Mouse (Mus musculus): Measurements from ENCODE around the gene Nbea. TPM values are rescaled to one million over a fixed set of nuclear protein-coding genes. Genes with fewer than 3 reads are reported as not detected.

The Nbea gene
- total RNA-seq, 1 experiment from 2014 or later, result 20.0 TPM

DNA sequence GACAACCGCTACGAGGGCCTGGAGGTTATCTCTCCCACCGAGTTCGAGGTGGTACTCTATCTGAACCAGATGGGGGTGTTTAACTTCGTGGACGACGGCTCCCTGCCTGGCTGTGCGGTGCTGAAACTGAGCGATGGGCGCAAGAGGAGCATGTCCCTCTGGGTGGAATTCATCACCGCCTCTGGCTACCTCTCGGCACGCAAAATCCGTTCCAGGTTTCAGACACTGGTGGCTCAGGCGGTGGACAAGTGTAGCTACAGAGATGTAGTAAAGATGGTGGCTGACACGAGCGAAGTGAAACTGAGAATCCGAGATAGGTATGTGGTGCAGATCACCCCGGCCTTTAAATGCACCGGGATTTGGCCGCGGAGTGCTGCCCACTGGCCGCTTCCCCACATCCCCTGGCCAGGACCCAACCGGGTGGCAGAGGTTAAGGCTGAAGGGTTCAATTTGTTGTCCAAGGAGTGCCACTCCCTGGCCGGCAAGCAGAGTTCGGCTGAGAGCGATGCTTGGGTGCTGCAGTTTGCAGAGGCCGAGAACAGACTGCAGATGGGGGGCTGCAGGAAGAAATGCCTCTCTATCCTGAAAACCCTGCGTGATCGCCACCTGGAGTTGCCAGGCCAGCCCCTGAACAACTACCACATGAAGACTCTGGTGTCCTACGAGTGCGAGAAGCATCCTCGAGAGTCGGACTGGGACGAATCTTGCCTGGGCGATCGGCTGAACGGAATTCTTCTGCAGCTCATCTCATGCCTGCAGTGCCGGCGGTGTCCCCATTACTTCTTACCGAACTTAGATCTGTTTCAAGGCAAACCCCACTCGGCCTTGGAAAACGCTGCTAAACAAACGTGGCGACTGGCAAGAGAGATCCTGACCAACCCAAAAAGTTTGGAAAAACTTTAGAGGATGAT, 400.1 kb downstream of the Nbea start:
- peak; percentile 27 for DNase-seq

DNA sequence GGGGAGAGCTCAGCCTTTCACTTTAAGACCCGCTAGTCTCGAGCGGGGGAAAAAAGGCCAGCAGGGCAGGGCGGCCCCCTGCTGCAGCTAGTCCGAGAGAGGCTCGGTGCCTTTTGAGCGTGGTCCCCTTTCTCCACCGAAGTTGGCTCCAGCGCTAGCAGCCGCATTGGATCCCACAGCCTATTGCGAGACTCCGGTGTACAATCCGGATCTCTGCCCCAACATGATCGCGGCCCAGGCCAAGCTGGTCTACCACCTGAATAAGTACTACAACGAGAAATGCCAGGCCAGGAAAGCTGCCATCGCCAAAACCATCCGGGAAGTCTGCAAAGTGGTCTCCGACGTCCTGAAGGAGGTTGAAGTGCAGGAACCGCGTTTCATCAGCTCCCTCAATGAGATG, 400.7 kb downstream of the Nbea start:
- peak; percentile 18 for DNase-seq

DNA sequence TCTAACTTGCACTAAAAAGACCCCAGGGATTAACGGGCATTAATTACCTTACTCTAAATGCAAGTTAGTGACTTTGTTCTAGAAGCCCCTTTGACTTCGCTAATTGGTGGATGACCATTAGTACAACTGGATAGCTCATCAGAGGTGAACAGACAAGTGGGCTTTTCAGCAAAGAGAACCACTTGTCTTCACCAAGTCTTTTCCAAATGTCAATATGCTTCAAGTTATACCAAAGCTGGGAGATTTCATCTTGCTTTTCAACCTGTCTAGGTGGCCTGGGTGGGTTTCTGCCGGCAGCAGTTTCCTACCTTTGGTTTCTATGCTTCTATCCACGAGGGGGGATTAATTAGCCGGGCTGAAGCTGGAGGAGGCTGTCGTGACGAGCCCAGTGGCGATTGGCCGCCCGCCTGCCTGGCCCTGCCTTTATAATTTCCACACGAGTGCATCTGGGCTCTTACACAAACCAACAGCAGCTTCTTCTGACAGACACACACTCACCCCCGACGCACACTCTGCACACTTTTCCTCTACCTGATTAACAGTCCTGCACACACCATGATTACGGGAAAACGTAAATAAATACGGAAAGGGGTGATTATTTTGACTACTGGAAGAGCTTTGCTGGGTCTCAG, 401.3 kb downstream of the Nbea start, which contains the start of gene Mab21l1:
Gene Mab21l1 (plus strand): TSS at position 455 of the 632 bp plus-strand sequence.
- DNase-seq, result peak; percentile 41

- no peak for DNase-seq
These were observed 402.0 kb downstream of the Nbea start for GRCm38 (mm10) chr3:55781429-55782055.

GRCm38 (mm10) chr3:55780120-55781070, 403.1 kb downstream of the Nbea start:
- peak; percentile 15 for DNase-seq

- DNase-seq, result no peak
These were observed 404.5 kb downstream of the Nbea start for GRCm38 (mm10) chr3:55778764-55779730.

DNA sequence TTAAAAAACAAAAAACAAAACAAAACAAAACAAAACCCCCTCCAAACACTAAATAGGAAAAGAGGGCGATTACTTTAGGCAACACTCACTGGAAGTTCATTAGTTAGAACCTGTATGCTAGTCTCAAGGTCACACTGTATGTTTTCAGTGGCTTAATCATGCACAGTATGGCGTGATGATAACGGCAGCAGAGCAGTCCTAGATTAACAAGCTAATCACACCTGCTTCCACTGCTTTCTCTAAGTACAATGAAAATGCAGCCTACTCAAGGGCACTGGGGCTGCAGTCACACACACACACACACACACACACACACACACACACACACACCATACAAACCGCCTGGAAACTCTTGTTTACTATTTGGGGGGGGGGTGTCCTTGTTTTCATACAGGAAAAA, 406.0 kb downstream of the Nbea start:
- no peak for DNase-seq

GRCm38 (mm10) chr3:55775753-55776152, 407.7 kb downstream of the Nbea start:
- no peak for DNase-seq

- no peak for DNase-seq
These were observed 408.3 kb downstream of the Nbea start for GRCm38 (mm10) chr3:55775245-55775644.

DNA sequence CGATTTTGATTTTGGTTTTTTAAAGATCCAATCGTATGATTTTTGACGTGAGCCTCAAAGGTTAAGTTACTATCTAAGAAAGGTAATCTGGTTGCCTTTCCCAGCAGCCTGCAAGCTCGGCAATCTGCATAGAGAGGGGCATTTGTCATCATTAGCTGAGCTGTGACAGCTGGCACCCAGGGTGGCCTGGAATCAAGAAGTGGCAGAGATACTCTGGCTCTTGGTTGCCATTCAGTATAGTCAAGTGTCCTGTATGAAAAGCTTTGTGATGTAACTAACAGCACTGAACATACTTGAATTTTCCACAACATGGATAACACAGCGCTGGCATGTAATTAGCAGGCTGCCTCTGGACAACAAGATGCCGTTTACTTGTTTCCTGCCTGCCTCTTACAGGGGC, 409.3 kb downstream of the Nbea start:
- DNase-seq, result no peak

DNA sequence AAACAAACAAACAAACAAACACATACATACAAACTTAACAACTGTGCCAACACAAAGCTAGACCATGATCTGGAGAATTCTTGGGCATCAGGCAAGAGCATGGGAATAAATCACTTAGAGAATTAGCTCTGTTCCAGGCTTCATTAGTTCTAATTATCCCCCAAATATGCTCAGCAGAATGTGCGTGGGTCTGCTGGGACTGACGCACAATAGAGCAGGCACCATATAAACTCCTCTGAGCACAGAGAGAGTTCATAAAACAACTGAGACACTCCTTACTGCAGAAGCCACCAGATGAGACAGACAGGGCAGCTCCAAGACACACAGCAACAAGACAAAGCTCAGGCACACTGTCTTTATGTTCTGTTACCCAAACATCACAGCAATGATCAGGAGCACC, 414.2 kb downstream of the Nbea start:
- DNase-seq, result no peak

GRCm38 (mm10) chr3:55768654-55769053, 414.8 kb downstream of the Nbea start:
- peak; percentile 18 for DNase-seq

DNA sequence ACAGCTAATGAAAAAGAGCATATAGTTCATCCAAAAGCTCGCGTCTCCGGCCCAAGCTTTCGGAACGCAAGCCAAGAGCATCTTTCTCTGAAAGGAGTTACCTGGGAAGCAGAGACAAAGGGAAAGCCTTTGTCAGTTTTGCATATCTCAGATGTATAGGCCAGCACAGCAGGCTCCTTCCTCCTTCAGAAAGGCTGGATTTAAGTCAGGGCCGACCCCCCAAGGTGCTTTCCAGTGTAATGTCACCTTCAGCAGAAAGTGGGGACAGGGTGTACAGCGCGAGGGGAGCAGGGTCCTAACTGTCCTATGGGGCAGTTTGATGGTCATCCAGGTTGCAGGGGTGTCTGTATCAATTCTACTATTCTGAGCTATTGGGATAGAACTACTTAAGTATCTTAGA, 419.9 kb downstream of the Nbea start:
- DNase-seq, result no peak

- DNase-seq, result no peak
These were observed 425.2 kb downstream of the Nbea start for GRCm38 (mm10) chr3:55758297-55758696.

GRCm38 (mm10) chr3:55756602-55757190, 426.8 kb downstream of the Nbea start:
- DNase-seq, result no peak

GRCm38 (mm10) chr3:55755805-55756601, 427.5 kb downstream of the Nbea start:
- DNase-seq, result no peak

GRCm38 (mm10) chr3:55754981-55755608, 428.4 kb downstream of the Nbea start:
- DNase-seq, result no peak

GRCm38 (mm10) chr3:55753872-55754271, 429.6 kb downstream of the Nbea start:
- DNase-seq, result no peak

GRCm38 (mm10) chr3:55752558-55752957, 430.9 kb downstream of the Nbea start:
- DNase-seq, result no peak

All from adrenal gland, postnatal 14 days (tissue).